Mouse (Mus musculus): ENCODE results near the gene Reck. TPM values are rescaled to one million over a fixed set of nuclear protein-coding genes. Genes with fewer than 3 reads are reported as not detected.

Gene Reck
- polyA plus RNA-seq, 1 experiment, result 25.1 TPM

GRCm38 (mm10) chr4:43983756-43984155 is 108.4 kb downstream of the Reck start:
- TF ChIP-seq CTCF (IDR thresholded peaks at IDR 0.05; ENCODE audit: borderline replicate concordance, insufficient read depth, low read length) (no peak), POLR2A (IDR thresholded peaks at IDR 0.05; ENCODE audit: low read depth, low read length) (no peak)
- H3K27ac ChIP-seq (ENCODE audit: insufficient read depth, low read length), result no peak overlapping the region
- H3K4me3 ChIP-seq (ENCODE audit: insufficient read depth, low read length), result no peak overlapping the region
- peaks cover 6% of the 10 kb centered on the region; the same call in 1 of the 2 replicates for H3K4me1 ChIP-seq (ENCODE audit: control insufficient read depth, insufficient read depth, low read length)

GRCm38 (mm10) chr4:43984326-43984725 is 109.0 kb downstream of the Reck start:
- TF ChIP-seq POLR2A (IDR thresholded peaks at IDR 0.05; ENCODE audit: low read depth, low read length) (no peak), CTCF (IDR thresholded peaks at IDR 0.05; ENCODE audit: borderline replicate concordance, insufficient read depth, low read length) (no peak)
- H3K4me1 ChIP-seq (ENCODE audit: control insufficient read depth, insufficient read depth, low read length), result 0 out of 2 replicates have a peak, but pooled peaks cover under 1% of the 10 kb centered on the region
- H3K27ac ChIP-seq (ENCODE audit: insufficient read depth, low read length), result no peak overlapping the region
- H3K4me3 ChIP-seq (ENCODE audit: insufficient read depth, low read length), result no peak overlapping the region

GRCm38 (mm10) chr4:43988976-43989375 is 113.6 kb downstream of the Reck start:
- no peak overlapping the region for H3K27ac ChIP-seq (ENCODE audit: insufficient read depth, low read length)
- TF ChIP-seq POLR2A (IDR thresholded peaks at IDR 0.05; ENCODE audit: low read depth, low read length), result no peak
- TF ChIP-seq CTCF (IDR thresholded peaks at IDR 0.05; ENCODE audit: borderline replicate concordance, insufficient read depth, low read length), result no peak
- no peaks in the 10 kb centered on the region for H3K4me1 ChIP-seq (ENCODE audit: control insufficient read depth, insufficient read depth, low read length)
- no peak overlapping the region for H3K4me3 ChIP-seq (ENCODE audit: insufficient read depth, low read length)

GRCm38 (mm10) chr4:43993072-43993471 is 117.7 kb downstream of the Reck start:
- Histone ChIP-seq H3K4me1 (ENCODE audit: control insufficient read depth, insufficient read depth, low read length) (no peaks in the 10 kb centered on the region), H3K27ac (ENCODE audit: insufficient read depth, low read length) (no peak overlapping the region), H3K4me3 (ENCODE audit: insufficient read depth, low read length) (no peak overlapping the region)
- TF ChIP-seq CTCF (IDR thresholded peaks at IDR 0.05; ENCODE audit: borderline replicate concordance, insufficient read depth, low read length) (no peak), POLR2A (IDR thresholded peaks at IDR 0.05; ENCODE audit: low read depth, low read length) (no peak)

GRCm38 (mm10) chr4:43994342-43994741 is 119.0 kb downstream of the Reck start:
- TF ChIP-seq CTCF (IDR thresholded peaks at IDR 0.05; ENCODE audit: borderline replicate concordance, insufficient read depth, low read length), result no peak
- TF ChIP-seq POLR2A (IDR thresholded peaks at IDR 0.05; ENCODE audit: low read depth, low read length), result no peak
- H3K27ac ChIP-seq (ENCODE audit: insufficient read depth, low read length), result no peak overlapping the region
- H3K4me3 ChIP-seq (ENCODE audit: insufficient read depth, low read length), result no peak overlapping the region

More at GRCm38 (mm10) chr4:43994342-43994741, 119.0 kb downstream of the Reck start:
- no peaks in the 10 kb centered on the region for H3K4me1 ChIP-seq (ENCODE audit: control insufficient read depth, insufficient read depth, low read length)

Other genes with a start within 250 kb of the Reck start
- 60.0 and 62.1 TPM in 2 replicates for gene Npr2, start 243.6 kb upstream of the Reck start, polyA plus RNA-seq (2011; ENCODE audit: insufficient read length, low read depth, missing spikeins)
- gene Spag8, start 221.9 kb upstream of the Reck start, polyA plus RNA-seq (2011; ENCODE audit: insufficient read length, low read depth, missing spikeins), result not detected in 2 replicates
- 22.9 and 27.9 TPM in 2 replicates for gene Hint2, start 219.1 kb upstream of the Reck start, polyA plus RNA-seq (2011; ENCODE audit: insufficient read length, low read depth, missing spikeins)
- 5.2 and 7.4 TPM in 2 replicates for gene Tmem8b, start 206.6 kb upstream of the Reck start, polyA plus RNA-seq (2011; ENCODE audit: insufficient read length, low read depth, missing spikeins)
- 0.62 and 0.67 TPM in 2 replicates for gene Fam221b, start 206.4 kb upstream of the Reck start, polyA plus RNA-seq (2011; ENCODE audit: insufficient read length, low read depth, missing spikeins)
- gene Olfr70, start 174.7 kb upstream of the Reck start, polyA plus RNA-seq (2011; ENCODE audit: insufficient read length, low read depth, missing spikeins), result not detected in 2 replicates
- not detected in 2 replicates for gene Olfr71, start 165.3 kb upstream of the Reck start, polyA plus RNA-seq (2011; ENCODE audit: insufficient read length, low read depth, missing spikeins)
- 0.33 and 0.35 TPM in 2 replicates for gene Hrct1, start 148.3 kb upstream of the Reck start, polyA plus RNA-seq (2011; ENCODE audit: insufficient read length, low read depth, missing spikeins)
- not detected in 2 replicates for gene Spaar, start 145.5 kb upstream of the Reck start, polyA plus RNA-seq (2011; ENCODE audit: insufficient read length, low read depth, missing spikeins)
- not detected in 2 replicates for gene Olfr159, start 104.5 kb upstream of the Reck start, polyA plus RNA-seq (2011; ENCODE audit: insufficient read length, low read depth, missing spikeins)
- gene Olfr156, start 51.6 kb upstream of the Reck start, polyA plus RNA-seq (2011; ENCODE audit: insufficient read length, low read depth, missing spikeins), result not detected in 2 replicates
- not detected in 2 replicates for gene Olfr157, start 35.3 kb upstream of the Reck start, polyA plus RNA-seq (2011; ENCODE audit: insufficient read length, low read depth, missing spikeins)
- not detected in 2 replicates for gene Olfr155, start 24.0 kb upstream of the Reck start, polyA plus RNA-seq (2011; ENCODE audit: insufficient read length, low read depth, missing spikeins)
- 177 and 225 TPM in 2 replicates for gene Glipr2, start 81.9 kb downstream of the Reck start, polyA plus RNA-seq (2011; ENCODE audit: insufficient read length, low read depth, missing spikeins)
- 0.25 and 0.26 TPM in 2 replicates for gene Ccin, start 108.0 kb downstream of the Reck start, polyA plus RNA-seq (2011; ENCODE audit: insufficient read length, low read depth, missing spikeins)
- 248 and 249 TPM in 2 replicates for gene Clta, start 128.9 kb downstream of the Reck start, polyA plus RNA-seq (2011; ENCODE audit: insufficient read length, low read depth, missing spikeins)
- 27.8 and 40.1 TPM in 2 replicates for gene Gne, start 208.6 kb downstream of the Reck start, polyA plus RNA-seq (2011; ENCODE audit: insufficient read length, low read depth, missing spikeins)